ENCODE assay signal across 8 mouse cellular contexts in genomic region chr9:110656249-110657221, GRCm38 (mm10). TPM values are rescaled to one million over a fixed set of nuclear protein-coding genes. Genes with fewer than 3 reads are reported as not detected.
DNase-seq lines count a peak whose midpoint lies in the region; ATAC-seq and TF ChIP-seq lines count a peak whose summit lies in the region.

Gene Ccdc12 (plus strand): TSS chr9:110656503.

- WGBS in forebrain, embryonic 16.5 days: under 1% methylated on average over 52 of the region's 52 CpGs
- under 1% methylated on average over 52 of the region's 52 CpGs for WGBS in lung, embryonic 14.5 days
- WGBS in olfactory bulb, adult 2 months: under 1% methylated on average over 52 of the region's 52 CpGs
- WGBS in thymus, adult 2 months: under 1% methylated on average over 52 of the region's 52 CpGs

- peak within 1 kb of the TSS; percentile 78 for H3K4me3 ChIP-seq in G1E (ENCODE audit: low read depth, low read length)
- H3K4me3 ChIP-seq in forebrain, embryonic 16.5 days (replicated peaks; ENCODE audit: low read length): peak within 1 kb of the TSS; percentile 73
- H3K4me3 ChIP-seq in layer of hippocampus, adult 2 months: peak within 1 kb of the TSS; percentile 73
- H3K4me3 ChIP-seq in lung, embryonic 14.5 days (ENCODE audit: low read depth, low read length): peak within 1 kb of the TSS; percentile 67
- H3K4me3 ChIP-seq in olfactory bulb, adult 2 months (ENCODE audit: insufficient read depth, low read depth, low read length): peak within 1 kb of the TSS; percentile 98
- peak within 1 kb of the TSS; percentile 91 for H3K4me3 ChIP-seq in thymus, adult 2 months (ENCODE audit: control insufficient read depth, insufficient read depth, low read length)

- peak within 1 kb of the TSS; percentile 89 for H3K9ac ChIP-seq in forebrain, embryonic 16.5 days (replicated peaks; ENCODE audit: low read depth, low read length)
- peak within 1 kb of the TSS; percentile 74 for H3K9ac ChIP-seq in lung, embryonic 14.5 days

- TF ChIP-seq CTCF in G1E (IDR thresholded peaks at IDR 0.05; ENCODE audit: low read depth, low read length): no peak
- peak; percentile 56 for TF ChIP-seq CTCF in layer of hippocampus, adult 2 months (conservative IDR thresholded peaks at IDR 0.05)
- TF ChIP-seq CTCF in lung, embryonic 14.5 days (IDR thresholded peaks at IDR 0.05; ENCODE audit: low read depth): peak; percentile 50
- peak; percentile 16; the same call in 1 of the 2 replicates for TF ChIP-seq CTCF in olfactory bulb, adult 2 months (IDR thresholded peaks at IDR 0.05; ENCODE audit: insufficient read depth, low read depth, low read length)
- TF ChIP-seq CTCF in thymus, adult 2 months (IDR thresholded peaks at IDR 0.05; ENCODE audit: borderline replicate concordance, control insufficient read depth, extremely low read depth, insufficient read depth, low read length, poor library complexity): peak; percentile 73; the same call in 1 of the 2 replicates

- no peaks in the 10 kb centered on the region for H3K9me3 ChIP-seq in G1E (replicated peaks)
- no peaks in the 10 kb centered on the region for H3K9me3 ChIP-seq in forebrain, embryonic 16.5 days (ENCODE audit: control insufficient read depth, low read length)
- H3K9me3 ChIP-seq in lung, embryonic 14.5 days (ENCODE audit: low read depth, low read length): no peaks in the 10 kb centered on the region

- no peaks in the 10 kb centered on the region for H3K27me3 ChIP-seq in G1E (ENCODE audit: insufficient read depth, low read length)
- no peaks in the 10 kb centered on the region; the same call in 1 of the 2 replicates for H3K27me3 ChIP-seq in forebrain, embryonic 16.5 days (replicated peaks; ENCODE audit: control insufficient read depth, insufficient read depth, low read length)
- peaks cover 25% of the 10 kb centered on the region for H3K27me3 ChIP-seq in lung, embryonic 14.5 days (ENCODE audit: insufficient read depth, low read length)
- no peaks in the 10 kb centered on the region for H3K27me3 ChIP-seq in thymus, adult 2 months (ENCODE audit: control insufficient read depth, insufficient read depth, low read length)

- DNase-seq in G1E (ENCODE audit: low spot score): peak; percentile 93
- peak; percentile 96 to 98 for DNase-seq in cerebellum, adult 18-20 months
- peak; percentile 94 to 99 for DNase-seq in heart, postnatal 36 days
- DNase-seq in layer of hippocampus, adult 2 months (ENCODE audit: low spot score in 2 of 2): peak; percentile 94 to 95
- peak; percentile 98 for DNase-seq in lung, embryonic 14.5 days
- peak; percentile 93 for DNase-seq in thymus, adult 2 months

- H3K27ac ChIP-seq in forebrain, embryonic 16.5 days (ENCODE audit: low read length): peak within 1 kb of the TSS; percentile 96
- peak within 1 kb of the TSS; percentile 100 for H3K27ac ChIP-seq in layer of hippocampus, adult 2 months
- peak within 1 kb of the TSS; percentile 89 for H3K27ac ChIP-seq in lung, embryonic 14.5 days (ENCODE audit: low read depth)
- peak within 1 kb of the TSS; percentile 100 for H3K27ac ChIP-seq in olfactory bulb, adult 2 months (ENCODE audit: insufficient read depth, low read depth, low read length)
- peak within 1 kb of the TSS; percentile 77 for H3K27ac ChIP-seq in thymus, adult 2 months (ENCODE audit: control insufficient read depth, insufficient read depth, low read length)

- peaks cover 77% of the 10 kb centered on the region for H3K4me1 ChIP-seq in G1E (ENCODE audit: insufficient read depth, low read depth, low read length)
- H3K4me1 ChIP-seq in forebrain, embryonic 16.5 days (replicated peaks; ENCODE audit: control insufficient read depth, insufficient read depth, low read length): peaks cover 43% of the 10 kb centered on the region
- H3K4me1 ChIP-seq in lung, embryonic 14.5 days (ENCODE audit: insufficient read depth): peaks cover 16% of the 10 kb centered on the region
- peaks cover 34% of the 10 kb centered on the region for H3K4me1 ChIP-seq in olfactory bulb, adult 2 months (ENCODE audit: control insufficient read depth, insufficient read depth, low read length)
- peaks cover 41% of the 10 kb centered on the region for H3K4me1 ChIP-seq in thymus, adult 2 months (replicated peaks; ENCODE audit: control insufficient read depth, insufficient read depth, low read length)

- intact Hi-C loops in heart, postnatal 36 days (cut with DNase I): no loop called here

- H3K36me3 ChIP-seq in G1E (replicated peaks): peaks cover 30% of the 10 kb centered on the region
- H3K36me3 ChIP-seq in forebrain, embryonic 16.5 days (ENCODE audit: control insufficient read depth, insufficient read depth): no peaks in the 10 kb centered on the region
- H3K36me3 ChIP-seq in lung, embryonic 14.5 days (ENCODE audit: insufficient read depth): peaks cover 4% of the 10 kb centered on the region; the same call in 1 of the 2 replicates
- H3K36me3 ChIP-seq in thymus, adult 2 months (ENCODE audit: control insufficient read depth, insufficient read depth, low read length): no peaks in the 10 kb centered on the region

- ATAC-seq in G1E (ENCODE audit: extremely low read depth, insufficient number of reproducible peaks, low FRiP score, poor library complexity, severe bottlenecking): peak; percentile 71
- ATAC-seq in forebrain, embryonic 16.5 days: peak; percentile 98
- ATAC-seq in lung, embryonic 14.5 days (ENCODE audit: insufficient read depth): peak; percentile 94

- H3K4me2 ChIP-seq in forebrain, embryonic 16.5 days (ENCODE audit: low read length): peak within 1 kb of the TSS; percentile 81
- peak within 1 kb of the TSS; percentile 66 for H3K4me2 ChIP-seq in lung, embryonic 14.5 days

- TF ChIP-seq POLR2A in olfactory bulb, adult 2 months (IDR thresholded peaks at IDR 0.05; ENCODE audit: insufficient read depth, low read depth, low read length): peak; percentile 94
- TF ChIP-seq POLR2A in thymus, adult 2 months (IDR thresholded peaks at IDR 0.05; ENCODE audit: control insufficient read depth, extremely low read depth, insufficient read depth, low read length, poor library complexity): peak; percentile 75; the same call in 1 of the 2 replicates

RNA-seq across cellular contexts. Expression of gene Ccdc12, which starts in this region (rescaled TPM):
- total RNA-seq in G1E (2014; fragmentation: Nextera tagmentation) (36.2 TPM in 2 replicates), G1E (2017) (202 and 222 TPM in 2 replicates)
- polyA plus RNA-seq in G1E (2012): 331 and 365 TPM in 2 replicates
- polyA plus RNA-seq in forebrain, embryonic 16.5 days (2015; fragmentation: Nextera tagmentation; extraction: Ambion mirVana): 100 and 113 TPM in 2 replicates
- 10 to 100 TPM; 60.6 to 66.9 TPM for total RNA-seq in heart, postnatal 36 days (2021)
- 10 to 100 TPM; 50.2 to 66.0 TPM for total RNA-seq in layer of hippocampus, adult 2 months (2021)
- polyA plus RNA-seq in lung, embryonic 14.5 days (2014; fragmentation: Nextera tagmentation; extraction: Ambion mirVana): 143 and 155 TPM in 2 replicates
- not detected in 2 replicates for polyA plus RNA-seq in olfactory bulb, adult 2 months (2012; ENCODE audit: insufficient read depth, insufficient read length, low replicate concordance, missing spikeins)
- polyA plus RNA-seq in thymus, adult 2 months (2012; rRNA removed): 105 and 152 TPM in 2 replicates

Comparison
In these comparisons a context has a peak if more than half of its experiments do, and no peak if none do; other contexts are left out.
1. Peak in every context shown above with its lines: DNase-seq, ATAC-seq, H3K4me3 ChIP-seq and H3K27ac ChIP-seq.
2. RNA of gene Ccdc12 (polyA plus RNA-seq): 331 to 365 TPM in G1E, 143 to 155 TPM in lung, embryonic 14.5 days, 105 to 152 TPM in thymus, adult 2 months and 100 to 113 TPM in forebrain, embryonic 16.5 days; not detected in olfactory bulb, adult 2 months; every median in the first group is over 100 times any median in the second.